Mouse (Mus musculus): ENCODE measurements at regions not wholly inside any gene's neighbourhood (a gene's known extent, or its start where the extent isn't known, plus 50 kb on each side); places are given as distances from the start of the nearest gene placed in this dataset.

GRCm38 (mm10) chr8:127836410-127837206 lies 521.8 kb upstream of the Nrp1 start:
- no peak overlapping the region for H3K27ac ChIP-seq
- no peaks in the 10 kb centered on the region for H3K27me3 ChIP-seq (ENCODE audit: low read depth, poor library complexity, severe bottlenecking)
- WGBS = 87% methylated on average over 6 of the region's 6 CpGs
- H3K4me1 ChIP-seq = no peaks in the 10 kb centered on the region
- no peaks in the 10 kb centered on the region for H3K9me3 ChIP-seq (replicated peaks)
- DNase-seq (ENCODE audit: low spot score) = no peak
- no peaks in the 10 kb centered on the region for H3K36me3 ChIP-seq
- no peak overlapping the region for H3K4me3 ChIP-seq

GRCm38 (mm10) chr8:127838311-127838710 lies 520.1 kb upstream of the Nrp1 start:
- DNase-seq (ENCODE audit: low spot score) = no peak
- no peak overlapping the region for H3K4me3 ChIP-seq
- H3K36me3 ChIP-seq = no peaks in the 10 kb centered on the region
- H3K4me1 ChIP-seq = no peaks in the 10 kb centered on the region
- no peak overlapping the region for H3K27ac ChIP-seq
- no peaks in the 10 kb centered on the region for H3K27me3 ChIP-seq (ENCODE audit: low read depth, poor library complexity, severe bottlenecking)
- H3K9me3 ChIP-seq (replicated peaks) = no peaks in the 10 kb centered on the region

GRCm38 (mm10) chr8:127847332-127848018 lies 510.9 kb upstream of the Nrp1 start:
- H3K27ac ChIP-seq = no peak overlapping the region
- H3K4me1 ChIP-seq = no peaks in the 10 kb centered on the region
- no peaks in the 10 kb centered on the region for H3K27me3 ChIP-seq (ENCODE audit: low read depth, poor library complexity, severe bottlenecking)
- DNase-seq (ENCODE audit: low spot score) = no peak
- H3K4me3 ChIP-seq = no peak overlapping the region
- no peaks in the 10 kb centered on the region for H3K9me3 ChIP-seq (replicated peaks)
- no peaks in the 10 kb centered on the region for H3K36me3 ChIP-seq
- 88% methylated on average over 9 of the region's 9 CpGs for WGBS

GRCm38 (mm10) chr8:127849926-127850325 lies 508.5 kb upstream of the Nrp1 start:
- no peaks in the 10 kb centered on the region for H3K36me3 ChIP-seq
- H3K9me3 ChIP-seq (replicated peaks) = no peaks in the 10 kb centered on the region
- no peak for DNase-seq (ENCODE audit: low spot score)
- no peaks in the 10 kb centered on the region for H3K27me3 ChIP-seq (ENCODE audit: low read depth, poor library complexity, severe bottlenecking)
- no peaks in the 10 kb centered on the region for H3K4me1 ChIP-seq
- H3K27ac ChIP-seq = no peak overlapping the region
- no peak overlapping the region for H3K4me3 ChIP-seq

GRCm38 (mm10) chr8:127855653-127856300 lies 502.6 kb upstream of the Nrp1 start:
- no peaks in the 10 kb centered on the region for H3K9me3 ChIP-seq (replicated peaks)
- H3K36me3 ChIP-seq = no peaks in the 10 kb centered on the region
- peak; percentile 18 for DNase-seq (ENCODE audit: low spot score)
- no peak overlapping the region for H3K27ac ChIP-seq
- H3K4me3 ChIP-seq = no peak overlapping the region
- no peaks in the 10 kb centered on the region for H3K4me1 ChIP-seq
- no peaks in the 10 kb centered on the region for H3K27me3 ChIP-seq (ENCODE audit: low read depth, poor library complexity, severe bottlenecking)
- 44% methylated on average over 4 of the region's 4 CpGs for WGBS

GRCm38 (mm10) chr8:127856351-127857135 lies 501.9 kb upstream of the Nrp1 start:
- no peaks in the 10 kb centered on the region for H3K4me1 ChIP-seq
- H3K9me3 ChIP-seq (replicated peaks) = no peaks in the 10 kb centered on the region
- no peak overlapping the region for H3K27ac ChIP-seq
- DNase-seq (ENCODE audit: low spot score) = peak; percentile 24
- 49% methylated on average over 5 of the region's 5 CpGs for WGBS
- no peak overlapping the region for H3K4me3 ChIP-seq
- H3K27me3 ChIP-seq (ENCODE audit: low read depth, poor library complexity, severe bottlenecking) = no peaks in the 10 kb centered on the region
- H3K36me3 ChIP-seq = no peaks in the 10 kb centered on the region

GRCm38 (mm10) chr8:127859036-127859435 lies 499.4 kb upstream of the Nrp1 start:
- Histone ChIP-seq H3K27ac (no peak overlapping the region), H3K36me3 (no peaks in the 10 kb centered on the region), H3K27me3 (ENCODE audit: low read depth, poor library complexity, severe bottlenecking) (no peaks in the 10 kb centered on the region), H3K4me3 (no peak overlapping the region), H3K9me3 (replicated peaks) (no peaks in the 10 kb centered on the region), H3K4me1 (no peaks in the 10 kb centered on the region)
- DNase-seq (ENCODE audit: low spot score) = no peak
- 90% methylated on average over 3 of the region's 3 CpGs for WGBS

GRCm38 (mm10) chr8:127860376-127860775 lies 498.0 kb upstream of the Nrp1 start:
- 95% methylated on average over 3 of the region's 3 CpGs for WGBS

GRCm38 (mm10) chr8:127860891-127861290 lies 497.5 kb upstream of the Nrp1 start:
- H3K9me3 ChIP-seq (replicated peaks) = no peaks in the 10 kb centered on the region
- DNase-seq (ENCODE audit: low spot score) = no peak
- WGBS = 75% methylated on average over 3 of the region's 3 CpGs

More at GRCm38 (mm10) chr8:127860376-127860775, 498.0 kb upstream of the Nrp1 start:
- H3K27ac ChIP-seq = no peak overlapping the region
- H3K27me3 ChIP-seq (ENCODE audit: low read depth, poor library complexity, severe bottlenecking) = no peaks in the 10 kb centered on the region
- no peaks in the 10 kb centered on the region for H3K4me1 ChIP-seq
- no peak for DNase-seq (ENCODE audit: low spot score)
- no peaks in the 10 kb centered on the region for H3K36me3 ChIP-seq
- no peak overlapping the region for H3K4me3 ChIP-seq
- no peaks in the 10 kb centered on the region for H3K9me3 ChIP-seq (replicated peaks)

GRCm38 (mm10) chr8:127884641-127885040 lies 473.8 kb upstream of the Nrp1 start:
- no peaks in the 10 kb centered on the region for H3K36me3 ChIP-seq
- H3K4me1 ChIP-seq = peaks cover 17% of the 10 kb centered on the region
- WGBS = 78% methylated on average over 1 of the region's 1 CpGs
- H3K27me3 ChIP-seq (ENCODE audit: low read depth, poor library complexity, severe bottlenecking) = no peaks in the 10 kb centered on the region
- no peak for DNase-seq (ENCODE audit: low spot score)
- no peak overlapping the region for H3K4me3 ChIP-seq
- H3K9me3 ChIP-seq (replicated peaks) = no peaks in the 10 kb centered on the region
- H3K27ac ChIP-seq = no peak overlapping the region

More at GRCm38 (mm10) chr8:127860891-127861290, 497.5 kb upstream of the Nrp1 start:
- Histone ChIP-seq H3K36me3 (no peaks in the 10 kb centered on the region), H3K4me1 (no peaks in the 10 kb centered on the region), H3K27ac (no peak overlapping the region), H3K4me3 (no peak overlapping the region), H3K27me3 (ENCODE audit: low read depth, poor library complexity, severe bottlenecking) (no peaks in the 10 kb centered on the region)

GRCm38 (mm10) chr8:127885211-127885610 lies 473.2 kb upstream of the Nrp1 start:
- no peaks in the 10 kb centered on the region for H3K36me3 ChIP-seq
- no peaks in the 10 kb centered on the region for H3K27me3 ChIP-seq (ENCODE audit: low read depth, poor library complexity, severe bottlenecking)
- DNase-seq (ENCODE audit: low spot score) = no peak
- WGBS = 89% methylated on average over 3 of the region's 3 CpGs
- 0 out of 2 replicates have a peak overlapping the region, but pooled peaks have one; percentile 30 for H3K27ac ChIP-seq
- no peak overlapping the region for H3K4me3 ChIP-seq
- peaks cover 14% of the 10 kb centered on the region for H3K4me1 ChIP-seq
- no peaks in the 10 kb centered on the region for H3K9me3 ChIP-seq (replicated peaks)

- WGBS = 18% methylated on average over 3 of the region's 3 CpGs
- H3K27me3 ChIP-seq (ENCODE audit: low read depth, poor library complexity, severe bottlenecking) = no peaks in the 10 kb centered on the region
- H3K27ac ChIP-seq = peak overlapping the region; percentile 30; the same call in 1 of the 2 replicates
- H3K4me3 ChIP-seq = no peak overlapping the region
- no peaks in the 10 kb centered on the region for H3K36me3 ChIP-seq
- peak; percentile 38 for DNase-seq (ENCODE audit: low spot score)
- H3K4me1 ChIP-seq = peaks cover 14% of the 10 kb centered on the region
- no peaks in the 10 kb centered on the region for H3K9me3 ChIP-seq (replicated peaks)
Measured at GRCm38 (mm10) chr8:127885831-127886230, 472.6 kb upstream of the Nrp1 start.

Measured in limb, embryonic 10.5 days (tissue).